Comparison of ENCODE assay signal across 18 mouse cellular contexts in the genomic region with DNA sequence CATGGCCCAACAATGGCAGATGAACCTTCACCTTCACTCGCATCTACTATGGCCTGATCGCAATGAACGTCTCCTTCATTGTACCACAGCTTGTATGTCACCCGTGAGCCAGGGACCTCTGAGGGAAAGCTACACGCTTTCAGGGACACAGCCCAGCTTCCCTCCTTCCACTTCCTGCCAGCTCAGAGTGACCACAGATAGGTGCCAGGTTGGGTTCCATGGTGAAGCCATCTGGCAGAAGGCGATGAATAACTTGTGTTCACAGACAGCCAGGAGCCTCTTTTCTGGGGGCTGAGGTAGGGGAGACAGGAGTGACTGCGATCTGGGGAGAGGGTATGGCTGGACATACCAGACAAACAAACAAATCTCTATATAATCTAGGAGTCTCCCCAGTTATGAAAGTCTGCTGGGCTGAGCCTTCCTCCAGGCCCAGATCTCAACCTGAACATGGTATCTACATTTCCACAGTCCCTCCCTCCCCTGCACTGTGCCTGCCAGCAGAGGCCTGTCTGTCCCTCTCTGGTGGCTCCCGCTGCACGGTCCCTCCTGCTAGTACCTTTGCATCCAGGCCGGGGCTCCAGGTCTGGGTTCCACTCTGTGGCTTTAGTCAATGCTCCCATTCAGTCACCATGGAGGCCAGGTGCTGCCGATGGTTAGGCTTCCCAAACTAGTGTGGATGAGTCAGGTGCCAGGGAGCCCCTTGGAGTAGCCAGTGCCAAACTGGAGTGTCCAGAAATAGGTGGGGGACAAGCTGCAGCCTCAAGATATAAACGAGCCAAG. TPM values are rescaled to one million over a fixed set of nuclear protein-coding genes. Genes with fewer than 3 reads are reported as not detected.
DNase-seq lines count a peak whose midpoint lies in the region; ATAC-seq and TF ChIP-seq lines count a peak whose summit lies in the region.
"Had no signal": no experiment of that assay in that cellular context is flagged by ENCODE, and none has a peak within 500 bp of the region (broad histone marks: within the 10 kb centered on the region; RNA-seq: fewer than 3 reads in every experiment).

No protein-coding gene starts in this region.

- H3K27me3 ChIP-seq in cerebellum, adult 2 months (ENCODE audit: control insufficient read depth, insufficient read depth, low read length): no peaks in the 10 kb centered on the region
- H3K27me3 ChIP-seq in midbrain, embryonic 11.5 days (ENCODE audit: control insufficient read depth, insufficient read depth, low read length): no peaks in the 10 kb centered on the region
- H3K27me3 ChIP-seq in midbrain, postnatal 0 days (ENCODE audit: insufficient read depth, low read length): no peaks in the 10 kb centered on the region
- H3K27me3 ChIP-seq: Patski had no signal

- no peaks in the 10 kb centered on the region for H3K9me3 ChIP-seq in midbrain, embryonic 11.5 days (ENCODE audit: control insufficient read depth, low read length)
- no peaks in the 10 kb centered on the region for H3K9me3 ChIP-seq in midbrain, postnatal 0 days (ENCODE audit: low read length)
- H3K9me3 ChIP-seq: embryonic facial prominence, embryonic 10.5 days; hindbrain, embryonic 13.5 days had no signal

- peaks cover 44% of the 10 kb centered on the region for H3K4me1 ChIP-seq in cerebellum, adult 2 months (ENCODE audit: control insufficient read depth, insufficient read depth, low read length)
- H3K4me1 ChIP-seq in midbrain, embryonic 11.5 days (ENCODE audit: control insufficient read depth, insufficient read depth, low read length): no peaks in the 10 kb centered on the region
- H3K4me1 ChIP-seq in midbrain, postnatal 0 days (ENCODE audit: insufficient read depth, low read length): 0 out of 2 replicates have a peak, but pooled peaks cover 5% of the 10 kb centered on the region

- TF ChIP-seq CTCF in cerebellum, adult 2 months (IDR thresholded peaks at IDR 0.05; ENCODE audit: borderline replicate concordance, insufficient read depth, low read depth, low read length): no peak
- TF ChIP-seq CTCF in midbrain, postnatal 0 days (IDR thresholded peaks at IDR 0.05): no peak

- 18% methylated on average over 12 of the region's 12 CpGs for WGBS in cerebellum, adult 2 months
- 83% methylated on average over 12 of the region's 12 CpGs for WGBS in midbrain, embryonic 11.5 days
- 86% methylated on average over 12 of the region's 12 CpGs for WGBS in midbrain, postnatal 0 days

- peak; percentile 59 to 77 for DNase-seq in cerebellum, adult 2 months
- peak; percentile 82 for DNase-seq in midbrain, embryonic 11.5 days (ENCODE audit: low spot score, missing footprints)
- no peak for DNase-seq in midbrain, postnatal 0 days (ENCODE audit: low spot score)
- peak; percentile 66 to 68 for DNase-seq in cerebellum, postnatal 25 days
- DNase-seq in left cerebral cortex, postnatal 10 days (ENCODE audit: extremely low spot score in 1 of 2, low spot score in 2 of 2): no peak
- DNase-seq: adrenal gland, postnatal 14 days; gastrocnemius, adult 2 months; gastrocnemius, postnatal 25 days; heart, postnatal 10 days; heart, postnatal 4 days; kidney, adult 2 months had no signal

- H3K4me3 ChIP-seq in cerebellum, adult 2 months (replicated peaks; ENCODE audit: insufficient read depth, low read depth, low read length): no peak overlapping the region
- H3K4me3 ChIP-seq in midbrain, embryonic 11.5 days (ENCODE audit: low read depth, low read length): no peak overlapping the region
- no peak overlapping the region for H3K4me3 ChIP-seq in midbrain, postnatal 0 days (ENCODE audit: low read depth, low read length)
- H3K4me3 ChIP-seq: embryonic facial prominence, embryonic 10.5 days; gastrocnemius, adult 2 months; hindbrain, embryonic 13.5 days had no signal

- H3K4me2 ChIP-seq in midbrain, embryonic 11.5 days: no peak overlapping the region
- no peak overlapping the region for H3K4me2 ChIP-seq in midbrain, postnatal 0 days (ENCODE audit: low read depth, low read length, poor library complexity, severe bottlenecking)
- H3K4me2 ChIP-seq: hindbrain, embryonic 13.5 days had no signal

- intact Hi-C loops in left cerebral cortex, postnatal 10 days (cut with DNase I): no loop called here

- no peak for ATAC-seq in cerebellum, adult (ENCODE audit: insufficient number of reproducible peaks, low FRiP score, low TSS enrichment)
- no peak for ATAC-seq in midbrain, embryonic 11.5 days (ENCODE audit: low FRiP score)
- no peak for ATAC-seq in midbrain, postnatal 0 days (ENCODE audit: low FRiP score)
- ATAC-seq: activated CD4-positive, CD25-positive, alpha-beta regulatory T cell, adult 4 months; forebrain, embryonic 14.5 days; intestine, embryonic 16.5 days; Patski had no signal

- H3K27ac ChIP-seq in cerebellum, adult 2 months (ENCODE audit: insufficient read depth, low read length): peak overlapping the region; percentile 41
- H3K27ac ChIP-seq in midbrain, embryonic 11.5 days (ENCODE audit: low read depth, low read length): no peak overlapping the region
- no peak overlapping the region for H3K27ac ChIP-seq in midbrain, postnatal 0 days (ENCODE audit: low read depth, low read length)
- H3K27ac ChIP-seq: embryonic facial prominence, embryonic 10.5 days; gastrocnemius, adult 2 months; hindbrain, embryonic 13.5 days had no signal

- TF ChIP-seq POLR2A in cerebellum, adult 2 months (IDR thresholded peaks at IDR 0.05; ENCODE audit: borderline replicate concordance, insufficient read depth, low read length): no peak

- no peak overlapping the region for H3K9ac ChIP-seq in midbrain, embryonic 11.5 days (ENCODE audit: low read length)
- H3K9ac ChIP-seq in midbrain, postnatal 0 days (replicated peaks; ENCODE audit: low read length, poor library complexity, severe bottlenecking): no peak overlapping the region
- H3K9ac ChIP-seq: hindbrain, embryonic 13.5 days had no signal

- H3K36me3 ChIP-seq in midbrain, embryonic 11.5 days (ENCODE audit: control insufficient read depth, insufficient read depth, low read length): no peaks in the 10 kb centered on the region
- H3K36me3 ChIP-seq in midbrain, postnatal 0 days (ENCODE audit: insufficient read depth, low read length): no peaks in the 10 kb centered on the region
- H3K36me3 ChIP-seq: embryonic facial prominence, embryonic 10.5 days; hindbrain, embryonic 13.5 days had no signal

RNA-seq across cellular contexts. Expression of a gene that starts 9.2 kb away (rescaled TPM):
- 296 and 298 TPM in 2 replicates for polyA plus RNA-seq in cerebellum, adult 2 months (2012; rRNA removed)
- 1.3 TPM in 2 replicates for polyA plus RNA-seq in midbrain, embryonic 11.5 days (2014; fragmentation: Nextera tagmentation; extraction: Ambion mirVana)
- 170 and 178 TPM in 2 replicates for total RNA-seq in midbrain, postnatal 0 days (2014; rRNA removed)
- 44.9 and 46.9 TPM in 2 replicates for polyA plus RNA-seq in midbrain, postnatal 0 days (2015; fragmentation: Nextera tagmentation; extraction: Ambion mirVana)
- total RNA-seq in left cerebral cortex, postnatal 10 days (2021): 100 to 1,000 TPM; 136 to 153 TPM
- polyA plus RNA-seq: activated CD4-positive, CD25-positive, alpha-beta regulatory T cell, adult 4 months had no signal

RNA-seq across cellular contexts. Expression of a gene that starts 30.5 kb away (rescaled TPM):
- 32.3 and 33.0 TPM in 2 replicates for polyA plus RNA-seq in cerebellum, adult 2 months (2012; rRNA removed)
- polyA plus RNA-seq in midbrain, embryonic 11.5 days (2014; fragmentation: Nextera tagmentation; extraction: Ambion mirVana): 24.9 and 28.9 TPM in 2 replicates
- total RNA-seq in midbrain, postnatal 0 days (2014; rRNA removed): 17.7 and 19.0 TPM in 2 replicates
- polyA plus RNA-seq in midbrain, postnatal 0 days (2015; fragmentation: Nextera tagmentation; extraction: Ambion mirVana): 25.4 and 27.7 TPM in 2 replicates
- total RNA-seq in left cerebral cortex, postnatal 10 days (2021): 10 to 100 TPM; 37.1 to 38.2 TPM

RNA-seq across cellular contexts. Expression of a gene that starts 42.4 kb away (rescaled TPM):
- 43.5 and 44.7 TPM in 2 replicates for polyA plus RNA-seq in cerebellum, adult 2 months (2012; rRNA removed)
- polyA plus RNA-seq in midbrain, embryonic 11.5 days (2014; fragmentation: Nextera tagmentation; extraction: Ambion mirVana): 12.3 and 14.2 TPM in 2 replicates
- 28.6 and 32.1 TPM in 2 replicates for total RNA-seq in midbrain, postnatal 0 days (2014; rRNA removed)
- polyA plus RNA-seq in midbrain, postnatal 0 days (2015; fragmentation: Nextera tagmentation; extraction: Ambion mirVana): 14.9 and 17.6 TPM in 2 replicates
- 10 to 100 TPM; 17.5 to 21.4 TPM for total RNA-seq in left cerebral cortex, postnatal 10 days (2021)

RNA-seq across cellular contexts. Expression of a gene that starts 42.6 kb away (rescaled TPM):
- polyA plus RNA-seq in cerebellum, adult 2 months (2012; rRNA removed): 43.5 and 50.7 TPM in 2 replicates
- 58.4 and 61.3 TPM in 2 replicates for polyA plus RNA-seq in midbrain, embryonic 11.5 days (2014; fragmentation: Nextera tagmentation; extraction: Ambion mirVana)
- total RNA-seq in midbrain, postnatal 0 days (2014; rRNA removed): 32.9 and 64.8 TPM in 2 replicates
- polyA plus RNA-seq in midbrain, postnatal 0 days (2015; fragmentation: Nextera tagmentation; extraction: Ambion mirVana): 56.8 and 57.0 TPM in 2 replicates
- 10 to 100 TPM; 28.6 to 32.9 TPM for total RNA-seq in left cerebral cortex, postnatal 10 days (2021)

Comparison
In these comparisons a context has a peak if more than half of its experiments do, and no peak if none do; other contexts are left out.
1. DNase-seq: peak in cerebellum, adult 2 months (2 of 2), midbrain, embryonic 11.5 days (single experiment) and cerebellum, postnatal 25 days (2 of 2); none in midbrain, postnatal 0 days (single experiment) and left cerebral cortex, postnatal 10 days (0 of 2).
2. RNA of a gene that starts 9.2 kb away (polyA plus RNA-seq): 296 to 298 TPM in cerebellum, adult 2 months and 44.9 to 46.9 TPM in midbrain, postnatal 0 days; 1.3 TPM in midbrain, embryonic 11.5 days; every median in the first group is over 10 times any median in the second.